Comparison of ENCODE assay signal across 19 mouse cellular contexts in the genomic region with DNA sequence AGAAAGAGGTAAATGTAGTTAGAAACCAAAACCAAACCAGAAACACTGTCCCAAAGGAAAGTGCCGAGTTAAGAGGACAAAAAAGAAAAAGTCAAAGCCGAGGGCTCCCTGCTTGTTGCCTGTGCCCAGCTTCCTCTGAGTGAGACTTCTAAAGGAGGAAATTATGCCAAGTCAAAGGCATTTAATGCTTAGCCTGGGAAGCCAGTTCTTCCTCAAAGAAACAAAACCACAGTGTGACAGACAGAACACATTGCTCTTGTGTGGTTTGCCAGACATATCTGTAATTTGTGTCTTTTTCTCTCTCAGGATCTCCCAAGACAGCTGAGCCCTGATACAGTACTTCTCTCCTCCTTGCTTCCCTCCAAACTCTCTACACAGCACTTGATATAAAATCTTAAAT.
DNase-seq lines count a peak whose midpoint lies in the region; TF ChIP-seq lines count a peak whose summit lies in the region.
"Had no signal": no experiment of that assay in that cellular context is flagged by ENCODE, and none has a peak within 500 bp of the region (broad histone marks: within the 10 kb centered on the region; RNA-seq: fewer than 3 reads in every experiment).

No protein-coding gene starts in this region.

- H3K4me3 ChIP-seq in thymus, adult 2 months (ENCODE audit: control insufficient read depth, insufficient read depth, low read length), result no peak overlapping the region
- no peak overlapping the region for H3K4me3 ChIP-seq in small intestine, adult 2 months (ENCODE audit: low read depth, low read length)
- H3K4me3 ChIP-seq: forebrain, embryonic 13.5 days; heart, embryonic 12.5 days; hindbrain, embryonic 13.5 days; limb, embryonic 15.5 days; stomach, embryonic 15.5 days had no signal

- peaks cover 14% of the 10 kb centered on the region for H3K4me1 ChIP-seq in thymus, adult 2 months (replicated peaks; ENCODE audit: control insufficient read depth, insufficient read depth, low read length)
- peaks cover 17% of the 10 kb centered on the region for H3K4me1 ChIP-seq in small intestine, adult 2 months (ENCODE audit: control insufficient read depth, insufficient read depth, insufficient read length, low read length)
- H3K4me1 ChIP-seq: forebrain, embryonic 13.5 days; heart, embryonic 12.5 days; hindbrain, embryonic 13.5 days; limb, embryonic 15.5 days; stomach, embryonic 15.5 days had no signal

- WGBS in thymus, adult 2 months, result 4% methylated on average over 2 of the region's 2 CpGs
- WGBS in small intestine, adult 2 months, result 19% methylated on average over 2 of the region's 2 CpGs

- no peaks in the 10 kb centered on the region for H3K27me3 ChIP-seq in thymus, adult 2 months (ENCODE audit: control insufficient read depth, insufficient read depth, low read length)
- no peaks in the 10 kb centered on the region for H3K27me3 ChIP-seq in small intestine, adult 2 months (ENCODE audit: control insufficient read depth, insufficient read depth, low read length)
- H3K27me3 ChIP-seq: forebrain, embryonic 13.5 days; heart, embryonic 12.5 days; hindbrain, embryonic 13.5 days; limb, embryonic 15.5 days; stomach, embryonic 15.5 days had no signal

- no peak for TF ChIP-seq POLR2A in thymus, adult 2 months (IDR thresholded peaks at IDR 0.05; ENCODE audit: control insufficient read depth, extremely low read depth, insufficient read depth, low read length, poor library complexity)
- no peak for TF ChIP-seq POLR2A in small intestine, adult 2 months (IDR thresholded peaks at IDR 0.05; ENCODE audit: low read depth, low read length)

- H3K27ac ChIP-seq in thymus, adult 2 months (ENCODE audit: control insufficient read depth, insufficient read depth, low read length), result peak overlapping the region; percentile 64
- H3K27ac ChIP-seq in small intestine, adult 2 months (ENCODE audit: insufficient read depth, low read depth, low read length), result peak overlapping the region; percentile 35; the same call in 1 of the 2 replicates
- H3K27ac ChIP-seq: forebrain, embryonic 13.5 days; hindbrain, embryonic 13.5 days; limb, embryonic 15.5 days; stomach, embryonic 15.5 days had no signal

- DNase-seq in heart, adult 18-20 months, result peak; percentile 21 to 36
- DNase-seq in heart, postnatal 4 days, result no peak
- DNase-seq in thymus, adult 2 months, result peak; percentile 39
- DNase-seq in thymus, adult 18-20 months, result no peak
- DNase-seq in induced T-regulatory cell, adult 2 months (ENCODE audit: low read depth), result peak; percentile 42
- no peak for DNase-seq in frontal cortex, postnatal 14 days (ENCODE audit: low spot score in 2 of 2)
- no peak for DNase-seq in right cerebral cortex, adult 18-20 months
- DNase-seq: adrenal gland, postnatal 10 days; B cell, adult 2 months; gastrocnemius, postnatal 10 days; kidney, adult 2 months; right cerebral cortex, postnatal 4 days had no signal

- no peaks in the 10 kb centered on the region for H3K36me3 ChIP-seq in thymus, adult 2 months (ENCODE audit: control insufficient read depth, insufficient read depth, low read length)
- H3K36me3 ChIP-seq in small intestine, adult 2 months (ENCODE audit: control insufficient read depth, insufficient read depth, low read length), result no peaks in the 10 kb centered on the region
- H3K36me3 ChIP-seq: G1E; heart, embryonic 12.5 days; hindbrain, embryonic 13.5 days; limb, embryonic 15.5 days; stomach, embryonic 15.5 days had no signal

- no peak for TF ChIP-seq CTCF in thymus, adult 2 months (IDR thresholded peaks at IDR 0.05; ENCODE audit: borderline replicate concordance, control insufficient read depth, extremely low read depth, insufficient read depth, low read length, poor library complexity)
- no peak for TF ChIP-seq CTCF in small intestine, adult 2 months (IDR thresholded peaks at IDR 0.05; ENCODE audit: extremely low read depth, insufficient read length, insufficient replicate concordance, low read depth, low read length)

Comparison
In these comparisons a context has a peak if more than half of its experiments do, and no peak if none do; other contexts are left out.
1. DNase-seq: peak in heart, adult 18-20 months (2 of 2), thymus, adult 2 months (single experiment) and induced T-regulatory cell, adult 2 months (single experiment); none in heart, postnatal 4 days (single experiment), thymus, adult 18-20 months (0 of 2), frontal cortex, postnatal 14 days (0 of 2) and right cerebral cortex, adult 18-20 months (single experiment).